Mouse (Mus musculus) MEL (cell line): ENCODE data around the gene Hck. TPM values are rescaled to one million over a fixed set of nuclear protein-coding genes. Genes with fewer than 3 reads are reported as not detected.

Experiments used
- DNase-seq: peaks from one replicate; pipeline ENCODE4 v3.0.0; 2011; ENCODE audit warnings: low read depth, low spot score
- H3K27ac ChIP-seq: 2 replicates; pipeline ENCODE4 v1.5.1; 2012; ENCODE audit warnings: low read depth, mild to moderate bottlenecking, control low read depth, low read length, moderate library complexity; ENCODE audit not compliant: control insufficient read depth
- H3K27me3 ChIP-seq, 2 experiments: fragments of 150-350 bp in 1 of 2; sonication (generic) in 1 of 2; 2 replicates each; pipeline ENCODE4 v1.6.1; 2012; ENCODE audit warnings: low read length in 2 of 2, mild to moderate bottlenecking in 2 of 2, improper control_type of control experiment in 1 of 2, moderate library complexity in 1 of 2; ENCODE audit not compliant: insufficient read depth in 2 of 2, control insufficient read depth in 1 of 2
- H3K36me3 ChIP-seq, 2 experiments: 2 replicates each; pipeline ENCODE4 v1.6.1; 2012 to 2014; ENCODE audit warnings: low read length in 2 of 2, improper control_type of control experiment in 1 of 2, inconsistent platforms in 1 of 2, mild to moderate bottlenecking in 1 of 2; ENCODE audit not compliant: insufficient read depth in 2 of 2, control insufficient read depth in 1 of 2
- H3K4me1 ChIP-seq, 2 experiments: fragments of 150-350 bp in 1 of 2; sonication (generic) in 1 of 2; 2 replicates each; pipeline ENCODE4 v1.6.1; 2012; ENCODE audit warnings: low read length in 2 of 2, improper control_type of control experiment in 1 of 2, mild to moderate bottlenecking in 1 of 2; ENCODE audit not compliant: insufficient read depth in 2 of 2, control insufficient read depth in 1 of 2
- H3K4me3 ChIP-seq, 2 experiments: fragments of 150-350 bp in 1 of 2; sonication (generic) in 1 of 2; 2 replicates each; pipeline ENCODE4 v1.5.1; 2012; ENCODE audit warnings: low read depth in 2 of 2, low read length in 2 of 2, mild to moderate bottlenecking in 2 of 2, moderate library complexity in 2 of 2, control low read depth in 1 of 2, improper control_type of control experiment in 1 of 2; ENCODE audit not compliant: control insufficient read depth in 1 of 2, insufficient read depth in 1 of 2
- H3K79me2 ChIP-seq: 2 replicates; pipeline ENCODE4 v1.6.1; 2012; ENCODE audit warnings: mild to moderate bottlenecking, low read length, moderate library complexity; ENCODE audit not compliant: control insufficient read depth, poor library complexity, insufficient read depth
- H3K9ac ChIP-seq: 2 replicates; pipeline ENCODE4 v1.6.1; 2012; ENCODE audit warnings: low read depth, mild to moderate bottlenecking, control low read depth, low read length, moderate library complexity; ENCODE audit not compliant: control insufficient read depth, poor library complexity, severe bottlenecking
- H3K9me3 ChIP-seq: fragments of 150-350 bp; sonication (generic); replicated peaks from 2 replicates; pipeline ENCODE4 v1.6.1; 2012; ENCODE audit warnings: mild to moderate bottlenecking, low read length, improper control_type of control experiment, moderate library complexity; ENCODE audit not compliant: insufficient read depth
- BHLHE40 ChIP-seq: IDR thresholded peaks from 2 replicates; pipeline ENCODE4 v1.6.1; 2012; ENCODE audit warnings: low read depth, mild to moderate bottlenecking, inconsistent platforms, low read length, improper control_type of control experiment, borderline replicate concordance
- CHD2 ChIP-seq: IDR thresholded peaks from 2 replicates; pipeline ENCODE4 v1.6.1; 2011; ENCODE audit warnings: low read length, improper control_type of control experiment
- CTCF ChIP-seq, 3 experiments: IDR thresholded peaks in 2 of 3; conservative IDR thresholded peaks in 1 of 3; 2 replicates each; pipeline ENCODE4 v1.5.1; 2011 to 2012; ENCODE audit warnings: low read length in 3 of 3, low read depth in 2 of 3, mild to moderate bottlenecking in 2 of 3, improper control_type of control experiment in 1 of 3, inconsistent platforms in 1 of 3, mixed read lengths in 1 of 3, moderate library complexity in 1 of 3; ENCODE audit not compliant: control insufficient read depth in 1 of 3, insufficient read depth in 1 of 3, poor library complexity in 1 of 3, severe bottlenecking in 1 of 3
- EP300 ChIP-seq, 2 experiments: IDR thresholded peaks; 2 replicates each; pipeline ENCODE4 v1.6.1; 2011; ENCODE audit warnings: improper control_type of control experiment in 2 of 2, low read length in 2 of 2, low read depth in 1 of 2, mild to moderate bottlenecking in 1 of 2
- ETS1 ChIP-seq: IDR thresholded peaks from 2 replicates; pipeline ENCODE4 v1.6.1; 2012; ENCODE audit warnings: low read depth, mild to moderate bottlenecking, inconsistent platforms, low read length, improper control_type of control experiment, moderate library complexity
- GATA1 ChIP-seq: IDR thresholded peaks from 2 replicates; pipeline ENCODE4 v1.6.1; 2011; ENCODE audit warnings: low read depth, low read length, improper control_type of control experiment
- HCFC1 ChIP-seq: IDR thresholded peaks from 2 replicates; pipeline ENCODE4 v1.6.1; 2012; ENCODE audit warnings: low read depth, mild to moderate bottlenecking, inconsistent platforms, low read length, improper control_type of control experiment, moderate library complexity
- JUND ChIP-seq: IDR thresholded peaks from 2 replicates; pipeline ENCODE4 v1.6.1; 2011; ENCODE audit warnings: low read depth, mild to moderate bottlenecking, improper control_type of control experiment, low read length
- MAFK ChIP-seq: IDR thresholded peaks from 2 replicates; pipeline ENCODE4 v1.6.1; 2011; ENCODE audit warnings: low read depth, mild to moderate bottlenecking, low read length, improper control_type of control experiment, borderline replicate concordance
- MAX ChIP-seq: IDR thresholded peaks from 2 replicates; pipeline ENCODE4 v1.6.1; 2011; ENCODE audit warnings: low read length, improper control_type of control experiment
- MAZ ChIP-seq: IDR thresholded peaks from 2 replicates; pipeline ENCODE4 v1.6.1; 2012; ENCODE audit warnings: low read depth, mild to moderate bottlenecking, inconsistent platforms, low read length, improper control_type of control experiment
- MEF2A ChIP-seq: IDR thresholded peaks from 2 replicates; pipeline ENCODE4 v1.6.1; 2014; ENCODE audit warnings: low read depth, mild to moderate bottlenecking, inconsistent platforms, low read length, improper control_type of control experiment; ENCODE audit not compliant: poor library complexity, insufficient replicate concordance, severe bottlenecking; ENCODE audit errors: extremely low read depth
- MYB ChIP-seq: IDR thresholded peaks from 2 replicates; pipeline ENCODE4 v1.6.1; 2011; ENCODE audit warnings: mild to moderate bottlenecking, low read depth, low read length, improper control_type of control experiment
- NRF1 ChIP-seq: IDR thresholded peaks from 2 replicates; pipeline ENCODE4 v1.6.1; 2014; ENCODE audit warnings: low read depth, mild to moderate bottlenecking, inconsistent platforms, low read length, improper control_type of control experiment, moderate library complexity; ENCODE audit not compliant: poor library complexity, insufficient read depth, severe bottlenecking
- POLR2AphosphoS2 ChIP-seq: IDR thresholded peaks from 2 replicates; pipeline ENCODE4 v1.6.1; 2011; ENCODE audit warnings: low read length, improper control_type of control experiment
- POLR2AphosphoS5 ChIP-seq: IDR thresholded peaks from 2 replicates; pipeline ENCODE4 v1.6.1; 2012; ENCODE audit warnings: low read depth, borderline replicate concordance, mild to moderate bottlenecking, inconsistent platforms, low read length, moderate library complexity, mixed read lengths
- RCOR1 ChIP-seq: IDR thresholded peaks from 2 replicates; pipeline ENCODE4 v1.6.1; 2012; ENCODE audit warnings: low read depth, mild to moderate bottlenecking, inconsistent platforms, low read length, improper control_type of control experiment
- SMC3 ChIP-seq: IDR thresholded peaks from 2 replicates; pipeline ENCODE4 v1.6.1; 2011; ENCODE audit warnings: low read depth, low read length, improper control_type of control experiment
- TAL1 ChIP-seq: IDR thresholded peaks from 2 replicates; pipeline ENCODE4 v1.6.1; 2012; ENCODE audit warnings: mild to moderate bottlenecking, inconsistent platforms, low read length, moderate library complexity, mixed read lengths
- TBP ChIP-seq: IDR thresholded peaks from 2 replicates; pipeline ENCODE4 v1.8.0; 2011; ENCODE audit warnings: low read depth, low read length, improper control_type of control experiment
- TCF12 ChIP-seq: IDR thresholded peaks from 2 replicates; pipeline ENCODE4 v1.6.1; 2014; ENCODE audit warnings: low read depth, mild to moderate bottlenecking, inconsistent platforms, low read length, improper control_type of control experiment, moderate library complexity
- UBTF ChIP-seq: IDR thresholded peaks from 2 replicates; pipeline ENCODE4 v1.6.1; 2012; ENCODE audit warnings: low read depth, mild to moderate bottlenecking, inconsistent platforms, low read length, improper control_type of control experiment, moderate library complexity, borderline replicate concordance; ENCODE audit not compliant: insufficient read depth
- USF1 ChIP-seq: IDR thresholded peaks from 2 replicates; pipeline ENCODE4 v1.6.1; 2014; ENCODE audit warnings: low read depth, mild to moderate bottlenecking, inconsistent platforms, low read length, improper control_type of control experiment, moderate library complexity
- USF2 ChIP-seq, 2 experiments: IDR thresholded peaks; 2 replicates each; pipeline ENCODE4 v1.6.1; 2011 to 2012; ENCODE audit warnings: improper control_type of control experiment in 2 of 2, low read length in 2 of 2, borderline replicate concordance in 1 of 2, inconsistent platforms in 1 of 2, low read depth in 1 of 2, mild to moderate bottlenecking in 1 of 2; ENCODE audit not compliant: insufficient read depth in 1 of 2
- ZC3H11A ChIP-seq: IDR thresholded peaks from 2 replicates; pipeline ENCODE4 v1.6.1; 2012; ENCODE audit warnings: low read depth, mild to moderate bottlenecking, inconsistent platforms, low read length, improper control_type of control experiment
- ZKSCAN1 ChIP-seq: IDR thresholded peaks from 2 replicates; pipeline ENCODE4 v1.6.1; 2012; ENCODE audit warnings: low read depth, mild to moderate bottlenecking, inconsistent platforms, low read length, improper control_type of control experiment, moderate library complexity
- ZMIZ1 ChIP-seq: IDR thresholded peaks from 2 replicates; pipeline ENCODE4 v1.6.1; 2012; ENCODE audit warnings: low read depth, mild to moderate bottlenecking, inconsistent platforms, low read length, improper control_type of control experiment, moderate library complexity
- ZNF384 ChIP-seq: IDR thresholded peaks from 2 replicates; pipeline ENCODE4 v1.6.1; 2012; ENCODE audit warnings: low read depth, mild to moderate bottlenecking, inconsistent platforms, low read length, improper control_type of control experiment
- polyA plus RNA-seq, 2 experiments: library from polyadenylated mRNA; stranded (reverse) in 1 of 2; unstranded in 1 of 2; fragments of >175 nt in 1 of 2; fragments of >200 nt in 1 of 2; gene quantifications; 2 replicates each; pipeline versions ENCODE4 v1.2.1 to v1.2.4; 2012; ENCODE audit warnings: low replicate concordance in 2 of 2, low read depth in 1 of 2; ENCODE audit not compliant: insufficient read length in 2 of 2, insufficient read depth in 1 of 2, missing spikeins in 1 of 2
- total RNA-seq: library from RNA; depleted of rRNA; stranded (reverse); fragments of 300-350 nt; gene quantifications from 2 replicates; pipeline ENCODE4 v1.2.3, GENCODE M21; 2012

Hck gene
- total and polyA plus RNA-seq, 3 experiments = not detected

DNA sequence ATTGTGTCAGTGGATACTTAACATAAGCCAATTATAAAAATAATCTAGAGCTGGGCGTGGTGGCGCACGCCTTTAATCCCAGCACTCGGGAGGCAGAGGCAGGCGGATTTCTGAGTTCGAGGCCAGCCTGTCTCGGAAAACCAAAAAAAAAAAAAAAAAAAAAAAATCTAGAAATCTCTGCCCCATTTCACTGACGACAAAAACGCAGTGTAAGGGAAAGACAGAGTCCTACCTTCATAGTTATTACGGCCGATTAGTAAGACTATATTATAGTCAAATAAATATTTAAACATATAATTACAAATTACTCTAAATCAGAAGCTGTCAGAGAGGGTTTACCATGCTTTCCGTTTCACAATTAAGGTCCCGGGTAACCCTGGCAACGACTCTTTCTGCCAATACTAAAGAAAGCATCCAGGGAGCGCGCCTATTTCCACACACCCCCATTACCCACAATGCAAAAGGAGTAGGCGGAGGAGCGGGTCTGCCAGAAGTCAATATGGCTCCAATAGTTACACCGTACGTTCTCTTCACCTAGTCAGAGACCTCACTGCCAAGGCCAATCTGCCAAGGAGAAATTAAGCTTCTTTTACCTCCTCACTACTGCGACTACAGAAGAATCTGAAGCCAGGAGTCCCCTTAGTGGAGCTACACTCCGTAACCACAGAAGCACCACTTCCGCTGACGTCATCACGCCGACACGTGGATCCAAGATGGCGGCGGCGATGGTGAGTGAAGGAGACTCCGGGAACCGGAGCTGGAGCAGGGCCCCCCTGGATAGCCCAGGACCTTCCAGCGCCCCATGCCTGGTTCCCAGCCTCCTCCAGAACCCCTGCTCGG is 52.8 kb downstream of the Hck start, which contains the start of gene Tm9sf4 (continued):
- TF ChIP-seq MAX = peak; percentile 91
- no peak for TF ChIP-seq GATA1
- no peak for TF ChIP-seq ZMIZ1
- TF ChIP-seq ZKSCAN1 = no peak
- no peak for TF ChIP-seq JUND
- no peak for TF ChIP-seq USF2 (IDR thresholded peaks at IDR 0.05; ENCODE audit: borderline replicate concordance in 1 of 2, insufficient read depth in 1 of 2, low read depth in 1 of 2, low read length in 2 of 2)
- TF ChIP-seq USF1 = peak; percentile 87
- peak; percentile 94 for TF ChIP-seq HCFC1
- no peak for TF ChIP-seq TAL1
- no peak for TF ChIP-seq MEF2A
- peak; percentile 61 for TF ChIP-seq ETS1
- peak; percentile 60; the same call in 1 of the 2 replicates for TF ChIP-seq MAZ
- TF ChIP-seq POLR2AphosphoS2 = peak; percentile 76; the same call in 1 of the 2 replicates
- no peak for TF ChIP-seq ZNF384
- TF ChIP-seq BHLHE40 = peak; percentile 64; the same call in 1 of the 2 replicates
- TF ChIP-seq POLR2AphosphoS5 = no peak
- TF ChIP-seq EP300 (IDR thresholded peaks at IDR 0.05; ENCODE audit: low read depth in 1 of 2, low read length in 2 of 2) = 0 out of 4 replicates have a peak, but pooled peaks of 1 of the 2 experiments have one; percentile 31
- TF ChIP-seq CTCF (IDR thresholded peaks at IDR 0.05 in 2 of 3, conservative IDR thresholded peaks at IDR 0.05 in 1 of 3; ENCODE audit: control insufficient read depth in 1 of 3, insufficient read depth in 1 of 3, low read depth in 2 of 3, low read length in 3 of 3, poor library complexity in 1 of 3, severe bottlenecking in 1 of 3) = no peak
- no peak for TF ChIP-seq ZC3H11A

DNA sequence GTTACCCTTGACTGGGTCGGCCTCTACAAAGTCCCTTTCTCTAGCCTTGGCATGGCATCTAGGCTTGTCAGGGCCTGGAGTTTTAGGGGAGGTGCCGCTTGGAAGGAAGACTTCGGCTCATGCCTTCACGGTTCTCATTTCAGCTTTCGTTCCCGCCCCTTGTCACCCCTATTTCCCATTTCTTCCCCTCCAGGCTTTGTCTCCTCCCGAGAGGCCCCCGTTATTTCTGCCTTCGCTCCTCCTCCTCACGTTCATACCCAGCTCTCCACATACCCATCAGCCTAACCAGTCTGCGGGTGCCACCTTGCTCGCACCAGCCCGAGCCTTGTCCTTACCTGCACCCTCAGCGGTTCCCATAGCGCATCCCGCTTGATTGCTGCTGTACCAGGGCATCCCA is 53.4 kb downstream of the Hck start:
- no peaks in the 10 kb centered on the region for H3K9me3 ChIP-seq
- no peak for DNase-seq
- peaks cover 28% of the 10 kb centered on the region for H3K79me2 ChIP-seq
- H3K27ac ChIP-seq = peak overlapping the region; percentile 96
- peak overlapping the region; percentile 92 for H3K9ac ChIP-seq
- H3K27me3 ChIP-seq = no peaks in the 10 kb centered on the region
- peaks cover 0 to 18% of the 10 kb centered on the region in 2 experiments; a peak in 2 of 4 replicates for H3K36me3 ChIP-seq
- H3K4me3 ChIP-seq = peak overlapping the region; percentile 74 to 86
- peaks cover 2 to 11% of the 10 kb centered on the region in 2 experiments; a peak in 3 of 4 replicates for H3K4me1 ChIP-seq
- TF ChIP-seq MYB (no peak), EP300 (IDR thresholded peaks at IDR 0.05; ENCODE audit: low read depth in 1 of 2, low read length in 2 of 2) (no peak), MAZ (no peak), TCF12 (no peak; the same call in 1 of the 2 replicates), TBP (0 out of 2 replicates have a peak, but pooled peaks have one; percentile 4), POLR2AphosphoS5 (no peak), BHLHE40 (peak; percentile 48; the same call in 1 of the 2 replicates), NRF1 (0 out of 2 replicates have a peak, but pooled peaks have one; percentile 0), GATA1 (no peak), CHD2 (no peak), SMC3 (no peak), MAFK (no peak), ZC3H11A (no peak), UBTF (no peak), RCOR1 (no peak), MAX (no peak), POLR2AphosphoS2 (no peak; the same call in 1 of the 2 replicates), TAL1 (no peak)
